Mouse (Mus musculus) cortical plate, adult 2 months (tissue): Measurements from ENCODE around the gene Oma1.

Source experiments
- CTCF ChIP-seq: fragments of 200-500 bp; IDR thresholded peaks from 2 replicates; pipeline ENCODE4 v1.5.1; 2011; ENCODE audit warnings: mild to moderate bottlenecking, control low read depth, low read length; ENCODE audit not compliant: insufficient read depth; ENCODE audit errors: extremely low read depth
- POLR2A ChIP-seq: fragments of 200-500 bp; IDR thresholded peaks from 2 replicates; pipeline ENCODE4 v1.6.1; 2011; ENCODE audit warnings: mild to moderate bottlenecking, low read length, control low read depth; ENCODE audit not compliant: insufficient read depth; ENCODE audit errors: extremely low read depth

GRCm38 (mm10) chr4:103273021-103273420, 40.6 kb upstream of the Oma1 start:
- TF ChIP-seq POLR2A (no peak), CTCF (no peak)
